Mouse (Mus musculus) ES-Bruce4 (cell line): ENCODE measurements around the gene Bves.

Source experiments
- CTCF ChIP-seq: IDR thresholded peaks from one replicate; pipeline ENCODE4 v1.8.1; 2011; ENCODE audit warnings: low read depth, low read length
- POLR2A ChIP-seq: IDR thresholded peaks from one replicate; pipeline ENCODE4 v1.8.1; 2011; ENCODE audit warnings: low read length; ENCODE audit not compliant: insufficient read depth

- no peak for TF ChIP-seq CTCF
- TF ChIP-seq POLR2A, result no peak
Measured at GRCm38 (mm10) chr10:45289218-45290105, 46.1 kb upstream of the Bves start.
